Comparison of ENCODE assay signal across 10 mouse cellular contexts in genomic region chr8:75023660-75024316, GRCm38 (mm10). TPM values are rescaled to one million over a fixed set of nuclear protein-coding genes. Genes with fewer than 3 reads are reported as not detected.
DNase-seq lines count a peak whose midpoint lies in the region; ATAC-seq and TF ChIP-seq lines count a peak whose summit lies in the region.
"Had no signal": no experiment of that assay in that cellular context is flagged by ENCODE, and none has a peak within 500 bp of the region (broad histone marks: within the 10 kb centered on the region; RNA-seq: fewer than 3 reads in every experiment).

No protein-coding gene starts in this region.

- H3K27me3 ChIP-seq in kidney, postnatal 0 days (ENCODE audit: insufficient read depth, low read length): no peaks in the 10 kb centered on the region
- no peaks in the 10 kb centered on the region for H3K27me3 ChIP-seq in E14TG2a.4 (ENCODE audit: insufficient read depth, low read length)
- H3K27me3 ChIP-seq: embryonic facial prominence, embryonic 15.5 days had no signal

- DNase-seq in kidney, postnatal 0 days (ENCODE audit: low spot score): no peak
- DNase-seq in kidney, postnatal 14 days: no peak
- peak; percentile 40 for DNase-seq in 416B (ENCODE audit: low read depth)
- peak; percentile 36 for DNase-seq in induced T-regulatory cell, adult 2 months (ENCODE audit: low read depth)
- no peak for DNase-seq in frontal cortex, postnatal 10 days (ENCODE audit: low spot score in 2 of 2)
- no peak for DNase-seq in spleen, postnatal 4 days (ENCODE audit: low spot score in 2 of 2)
- no peak for DNase-seq in retina, postnatal 1 day
- DNase-seq: right cerebral cortex, postnatal 25 days had no signal

- no peak overlapping the region for H3K4me2 ChIP-seq in kidney, postnatal 0 days (ENCODE audit: low read length)
- H3K4me2 ChIP-seq: embryonic facial prominence, embryonic 15.5 days had no signal

- H3K4me3 ChIP-seq in kidney, postnatal 0 days (replicated peaks; ENCODE audit: low read depth, low read length): no peak overlapping the region
- no peak overlapping the region for H3K4me3 ChIP-seq in E14TG2a.4 (replicated peaks; ENCODE audit: low read length)
- H3K4me3 ChIP-seq: embryonic facial prominence, embryonic 15.5 days had no signal

- H3K36me3 ChIP-seq in kidney, postnatal 0 days (ENCODE audit: insufficient read depth, low read length): peaks cover 30% of the 10 kb centered on the region
- peaks cover 87% of the 10 kb centered on the region for H3K36me3 ChIP-seq in E14TG2a.4 (ENCODE audit: insufficient read depth, low read length)

- 91% methylated on average over 3 of the region's 3 CpGs for WGBS in kidney, postnatal 0 days

- TF ChIP-seq CTCF in kidney, postnatal 0 days (IDR thresholded peaks at IDR 0.05; ENCODE audit: low read depth): peak; percentile 45; the same call in 1 of the 2 replicates
- peak; percentile 67 for TF ChIP-seq CTCF in E14TG2a.4 (conservative IDR thresholded peaks at IDR 0.05; ENCODE audit: low read length)

- no peaks in the 10 kb centered on the region for H3K4me1 ChIP-seq in kidney, postnatal 0 days (replicated peaks; ENCODE audit: insufficient read depth, low read length)
- H3K4me1 ChIP-seq in E14TG2a.4 (replicated peaks; ENCODE audit: low read depth, low read length): peaks cover 89% of the 10 kb centered on the region
- H3K4me1 ChIP-seq: embryonic facial prominence, embryonic 15.5 days had no signal

- ATAC-seq in kidney, postnatal 0 days (replicated peaks; ENCODE audit: low FRiP score, low read depth): no peak

- no peak overlapping the region for H3K9ac ChIP-seq in kidney, postnatal 0 days (ENCODE audit: low read depth, low read length)
- H3K9ac ChIP-seq: embryonic facial prominence, embryonic 15.5 days had no signal

- no peak overlapping the region for H3K27ac ChIP-seq in kidney, postnatal 0 days
- H3K27ac ChIP-seq: embryonic facial prominence, embryonic 15.5 days had no signal

- H3K9me3 ChIP-seq in kidney, postnatal 0 days (replicated peaks; ENCODE audit: low read length): no peaks in the 10 kb centered on the region
- H3K9me3 ChIP-seq in E14TG2a.4 (ENCODE audit: low read length): no peaks in the 10 kb centered on the region
- H3K9me3 ChIP-seq: embryonic facial prominence, embryonic 15.5 days had no signal

RNA-seq across cellular contexts. Expression of gene Tom1, which starts 9.7 kb away (rescaled TPM):
- 38.4 and 43.2 TPM in 2 replicates for polyA plus RNA-seq in kidney, postnatal 0 days (2015; fragmentation: Nextera tagmentation; extraction: Ambion mirVana)

RNA-seq across cellular contexts. Expression of gene Hmgxb4, which starts 30.6 kb away (rescaled TPM):
- polyA plus RNA-seq in kidney, postnatal 0 days (2015; fragmentation: Nextera tagmentation; extraction: Ambion mirVana): 25.0 and 26.5 TPM in 2 replicates

Comparison
In these comparisons a context has a peak if more than half of its experiments do, and no peak if none do; other contexts are left out.
1. DNase-seq: peak in 416B (single experiment) and induced T-regulatory cell, adult 2 months (single experiment); none in kidney, postnatal 0 days (single experiment), kidney, postnatal 14 days (single experiment), frontal cortex, postnatal 10 days (0 of 2), spleen, postnatal 4 days (0 of 2) and retina, postnatal 1 day (single experiment).